Mouse (Mus musculus): Measurements from ENCODE around the gene Trp53bp1.

The Trp53bp1 gene

GRCm38 (mm10) chr2:121271236-121271927 is at the start of gene Trp53bp1:
Gene Trp53bp1 (minus strand): TSS chr2:121271407.
- peak; percentile 96 for DNase-seq (ENCODE audit: low read depth, low spot score)

- no peak for DNase-seq (ENCODE audit: low read depth, low spot score)
Observed at GRCm38 (mm10) chr2:121316278-121316677, 45.1 kb upstream of the Trp53bp1 start.

DNA sequence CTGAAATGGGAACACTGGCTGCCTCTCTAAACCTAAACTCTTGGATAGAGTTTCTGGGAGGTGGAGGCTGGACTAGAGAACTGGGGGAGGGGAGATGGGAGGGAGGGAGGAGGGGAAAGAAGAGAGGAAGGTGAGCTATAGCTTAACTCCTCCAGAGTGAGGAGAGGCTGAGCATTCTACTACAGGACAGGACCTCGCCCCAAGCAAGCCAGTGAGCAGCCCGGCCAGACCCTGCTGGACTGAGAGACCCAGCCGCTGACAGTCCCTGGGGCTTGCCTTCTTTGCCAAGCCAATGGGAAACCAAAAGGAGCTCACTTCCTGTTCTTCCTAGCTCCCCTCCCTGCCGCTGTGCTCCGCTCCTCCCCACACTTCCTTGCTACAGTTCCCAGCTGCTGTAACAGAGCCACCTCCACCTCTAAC is 37.8 kb upstream of the Trp53bp1 start:
- no peak for DNase-seq (ENCODE audit: low read depth, low spot score)

DNA sequence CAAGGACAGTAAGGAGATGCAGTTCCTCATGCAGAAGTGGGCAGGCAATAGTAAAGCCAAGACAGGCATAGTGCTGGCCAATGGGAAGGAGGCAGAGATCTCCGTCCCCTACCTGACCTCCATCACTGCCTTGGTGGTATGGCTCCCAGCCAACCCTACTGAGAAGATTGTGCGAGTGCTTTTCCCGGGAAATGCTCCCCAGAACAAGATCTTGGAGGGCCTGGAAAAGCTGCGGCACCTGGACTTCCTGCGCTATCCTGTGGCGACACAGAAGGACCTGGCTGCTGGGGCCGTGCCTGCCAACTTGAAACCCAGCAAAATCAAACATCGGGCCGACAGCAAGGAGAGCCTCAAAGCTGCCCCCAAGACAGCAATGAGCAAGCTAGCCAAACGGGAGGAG is 28.8 kb upstream of the Trp53bp1 start:
- DNase-seq (ENCODE audit: low read depth, low spot score), result no peak

- DNase-seq (ENCODE audit: low read depth, low spot score), result no peak
Observed at GRCm38 (mm10) chr2:121299471-121299870, 28.3 kb upstream of the Trp53bp1 start.

DNA sequence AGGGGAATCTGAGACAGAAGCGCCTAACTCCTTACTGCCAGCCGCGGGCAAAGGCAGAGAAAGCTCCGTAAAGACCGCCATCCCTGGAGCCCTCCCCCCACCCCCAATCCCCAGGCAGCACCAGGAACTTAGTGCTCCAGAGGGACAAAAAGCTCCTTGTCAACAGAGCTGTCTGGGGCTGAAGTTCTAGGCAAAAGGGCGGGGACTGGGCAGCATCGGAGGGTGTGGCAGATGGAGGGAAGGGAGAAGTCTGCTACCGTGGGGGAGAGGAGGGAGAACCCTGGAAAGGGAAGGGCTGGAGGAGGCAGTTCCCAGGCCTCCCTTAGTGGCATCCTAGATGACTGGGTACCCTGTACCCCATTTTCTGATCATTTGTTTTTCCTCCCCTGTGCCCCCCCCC is 26.9 kb upstream of the Trp53bp1 start:
- DNase-seq (ENCODE audit: low read depth, low spot score), result no peak

DNA sequence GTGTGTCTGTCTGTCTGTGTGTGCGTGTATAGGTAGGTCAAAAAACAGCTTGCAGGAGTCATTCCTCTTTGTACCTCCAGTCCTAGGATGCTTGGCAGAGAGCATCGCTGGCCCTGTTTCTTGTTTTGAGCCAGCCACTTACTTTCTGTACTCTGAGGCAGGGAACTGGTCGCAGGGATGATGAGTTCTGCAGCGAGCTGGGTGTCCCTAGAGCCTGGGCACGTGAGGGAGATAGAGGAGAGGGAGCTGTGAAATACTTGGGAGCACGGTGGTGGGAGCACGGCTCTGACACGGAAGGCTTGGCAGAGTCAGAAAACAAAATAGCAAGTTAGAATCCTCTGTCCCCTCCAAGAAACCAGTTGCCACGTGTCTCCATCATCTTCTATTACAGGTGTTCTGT is 26.5 kb upstream of the Trp53bp1 start:
- DNase-seq (ENCODE audit: low read depth, low spot score), result no peak

- no peak for DNase-seq (ENCODE audit: low read depth, low spot score)
Observed at GRCm38 (mm10) chr2:121296754-121297231, 25.6 kb upstream of the Trp53bp1 start.

GRCm38 (mm10) chr2:121295608-121296571 is 24.7 kb upstream of the Trp53bp1 start:
- no peak for DNase-seq (ENCODE audit: low read depth, low spot score)

DNA sequence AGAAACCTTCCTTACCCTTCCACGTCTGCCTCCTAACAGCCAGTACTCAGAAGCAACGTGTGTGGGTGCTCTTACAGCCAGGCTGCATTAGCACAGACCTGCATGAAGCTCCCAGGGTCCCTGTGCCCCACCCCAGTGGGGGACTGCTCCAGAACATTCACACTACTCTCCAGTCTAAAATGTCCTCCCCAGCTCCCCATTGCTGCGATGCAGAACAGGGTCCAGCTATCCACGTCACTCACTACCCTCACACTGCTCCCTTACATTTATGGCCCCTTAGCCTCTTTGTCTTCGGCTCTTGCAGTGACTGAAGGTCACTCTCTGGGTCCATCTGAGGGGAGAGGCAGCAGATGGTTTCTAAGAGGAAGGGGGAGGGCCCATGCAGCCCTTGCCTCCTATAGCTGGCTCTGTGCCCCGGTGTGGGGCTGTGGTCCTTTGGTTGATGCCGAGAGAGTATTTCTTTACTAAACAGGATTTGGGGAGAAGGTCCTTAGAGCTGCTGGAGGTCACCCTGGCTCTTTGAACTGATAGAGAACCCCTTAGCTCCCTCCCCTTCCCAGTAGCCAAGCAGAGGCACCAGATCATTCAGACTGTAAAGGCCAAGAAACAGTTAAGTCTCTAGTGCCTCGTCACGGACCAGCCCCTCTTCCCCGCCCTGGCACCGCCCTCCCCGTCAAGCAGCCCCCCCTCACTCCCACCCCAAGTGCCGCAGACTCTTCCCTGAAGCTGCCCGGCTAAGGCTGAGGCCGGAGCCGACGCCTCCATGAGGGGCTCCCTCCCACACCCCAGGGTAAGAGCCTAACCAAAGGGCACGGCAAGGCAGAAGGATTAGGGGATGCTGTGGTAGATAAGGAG is 23.8 kb upstream of the Trp53bp1 start:
- peak; percentile 62 for DNase-seq (ENCODE audit: low read depth, low spot score)

GRCm38 (mm10) chr2:121294182-121294581 is 23.0 kb upstream of the Trp53bp1 start:
- no peak for DNase-seq (ENCODE audit: low read depth, low spot score)

DNA sequence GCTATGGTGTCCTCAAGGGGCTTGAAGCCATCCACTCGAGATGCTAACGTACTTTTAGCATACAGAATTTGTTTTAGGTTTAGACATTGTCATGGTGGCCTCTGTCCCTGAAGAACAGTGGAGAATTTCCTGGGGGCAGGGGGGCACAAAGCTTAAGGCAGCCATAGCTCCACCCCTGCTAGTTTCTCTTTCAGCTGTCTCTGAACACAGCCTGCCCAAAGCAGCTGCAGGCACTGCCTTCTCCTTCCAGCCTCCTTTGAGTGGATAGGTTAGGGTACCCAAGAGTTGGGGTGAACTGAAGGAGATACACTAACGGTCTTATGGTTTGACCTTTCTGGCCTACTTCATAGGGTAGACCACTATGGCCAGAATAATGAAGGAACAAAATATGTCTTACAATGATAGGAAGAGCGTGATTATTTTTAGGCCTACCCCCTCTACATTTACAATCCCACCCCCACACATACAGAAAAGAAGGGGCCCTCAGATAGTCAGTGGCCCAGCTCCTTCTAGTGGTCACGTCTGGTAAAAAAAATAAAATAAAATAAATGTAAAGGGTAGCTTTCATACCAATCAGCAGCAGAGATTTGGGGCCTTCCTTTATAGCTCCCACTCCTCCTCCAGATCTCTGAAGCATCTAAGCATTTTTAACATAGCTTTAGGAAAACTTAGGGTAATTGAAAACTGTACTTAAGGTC is 21.3 kb upstream of the Trp53bp1 start:
- DNase-seq (ENCODE audit: low read depth, low spot score), result no peak

DNA sequence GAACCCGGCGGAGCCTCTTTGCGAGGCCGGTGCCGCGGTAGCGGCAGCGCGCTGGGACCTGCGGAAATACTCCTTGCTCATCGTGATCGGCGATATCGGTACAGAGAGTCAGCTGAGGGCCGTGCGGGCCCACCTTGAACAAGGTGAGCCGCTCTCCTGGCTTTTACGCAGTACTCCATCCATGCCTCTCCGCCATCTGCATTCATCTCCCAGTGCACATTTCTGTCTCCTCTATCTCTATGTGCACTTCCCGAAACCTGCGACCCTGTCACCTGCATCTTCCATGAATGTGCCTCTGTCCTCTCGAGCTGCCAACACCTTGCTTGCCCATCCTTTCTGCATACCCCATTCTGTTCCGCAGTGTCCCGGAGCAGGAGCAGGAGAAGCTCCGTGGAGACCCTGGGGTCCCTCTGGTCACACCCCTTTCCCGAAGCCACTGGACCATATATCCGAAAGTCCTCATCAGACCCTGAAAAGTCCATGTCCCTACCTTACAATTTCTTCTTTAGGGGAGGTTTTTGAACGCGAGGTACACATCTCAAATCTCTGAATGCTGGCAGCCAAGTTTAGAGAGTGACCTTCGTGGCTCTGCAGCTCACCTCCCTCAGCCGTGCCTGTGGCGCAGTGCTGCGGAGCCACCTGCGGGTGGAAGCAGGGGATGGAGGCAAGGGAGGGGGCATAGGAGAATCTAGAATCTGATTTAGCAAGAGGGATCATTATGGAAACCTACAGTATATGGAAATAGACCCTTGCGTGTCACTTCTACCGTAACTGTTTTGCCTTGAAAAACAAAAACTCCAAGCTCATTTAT is 18.7 kb upstream of the Trp53bp1 start:
- no peak for DNase-seq (ENCODE audit: low read depth, low spot score)

GRCm38 (mm10) chr2:121288901-121289729 is 17.9 kb upstream of the Trp53bp1 start, which contains the start of gene Map1a:
Gene Map1a (plus strand): TSS chr2:121289600.
- DNase-seq (ENCODE audit: low read depth, low spot score), result peak; percentile 97

DNA sequence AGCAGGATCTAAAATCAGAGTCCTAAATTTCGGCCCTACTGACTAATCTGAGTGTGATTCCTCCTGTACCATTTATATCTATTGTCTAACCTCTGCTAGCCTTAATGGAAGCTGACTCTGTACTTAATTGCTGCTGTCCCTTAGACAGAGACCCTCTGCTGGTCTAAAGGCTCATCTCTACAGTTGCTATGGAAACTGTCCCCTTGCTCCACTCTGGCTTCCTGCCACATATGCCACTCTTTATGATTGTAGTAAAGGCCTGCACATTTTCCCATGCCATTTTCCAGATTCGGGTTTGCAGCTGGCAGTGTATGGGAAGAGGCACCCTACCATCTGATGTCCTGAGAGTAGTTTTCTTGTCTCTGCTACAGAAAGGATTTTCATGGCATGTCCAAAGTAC is 16.6 kb upstream of the Trp53bp1 start:
- DNase-seq (ENCODE audit: low read depth, low spot score), result no peak

- no peak for DNase-seq (ENCODE audit: low read depth, low spot score)
Observed at GRCm38 (mm10) chr2:121271928-121272516, 815 bp upstream of the Trp53bp1 start.

DNA sequence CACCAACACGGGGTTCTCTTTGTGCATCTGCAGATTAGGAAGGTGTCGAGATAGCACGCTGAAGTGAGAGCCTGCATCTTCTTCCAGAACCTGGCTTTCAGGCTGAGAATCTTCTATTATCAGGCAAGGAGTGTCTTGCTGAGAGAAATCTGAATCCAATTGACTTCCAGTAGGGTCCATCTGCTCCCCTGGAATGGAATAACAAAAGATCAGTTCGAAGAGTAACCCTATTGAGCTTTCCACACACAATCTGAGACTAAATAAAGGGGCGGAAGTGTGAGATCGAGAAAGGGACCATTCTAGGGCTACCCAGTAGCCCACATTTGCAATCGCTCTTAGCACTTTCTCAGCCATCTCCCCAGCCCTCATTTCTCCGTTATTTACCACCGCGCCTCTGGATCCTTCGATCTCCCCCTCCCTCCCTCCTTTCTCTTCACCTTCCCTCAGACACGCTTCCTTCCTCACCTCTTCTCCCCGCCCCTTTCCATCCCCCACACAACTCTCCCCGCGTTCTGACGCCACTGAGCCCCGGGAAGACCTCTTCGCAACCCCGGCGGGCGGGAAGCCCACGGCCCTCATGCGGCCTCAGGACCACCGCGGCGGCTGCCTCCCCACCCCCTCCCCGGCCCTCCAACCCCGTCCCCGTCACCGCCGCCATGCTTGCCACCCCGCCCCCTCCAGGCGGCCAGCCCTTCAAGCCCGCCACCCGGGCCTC is 529 bp downstream of the Trp53bp1 start:
- DNase-seq (ENCODE audit: low read depth, low spot score), result peak; percentile 69

- no peak for DNase-seq (ENCODE audit: low read depth, low spot score)
Observed at GRCm38 (mm10) chr2:121268446-121268845, 2.8 kb downstream of the Trp53bp1 start.
